Mouse (Mus musculus) lung, adult 2 months (tissue): Measurements from ENCODE around the gene Adcyap1r1. TPM values are rescaled to one million over a fixed set of nuclear protein-coding genes. Genes with fewer than 3 reads are reported as not detected.

Experiments
- DNase-seq: peaks from one replicate; pipeline ENCODE4 v3.0.0; 2022
- H3K4me1 ChIP-seq: fragments of 200-500 bp; 2 replicates; pipeline ENCODE4 v1.6.1; 2011; ENCODE audit warnings: low read length; ENCODE audit not compliant: control insufficient read depth, insufficient read depth
- H3K4me3 ChIP-seq: fragments of 200-500 bp; replicated peaks from 2 replicates; pipeline ENCODE3; 2011; ENCODE audit warnings: low read depth, mild to moderate bottlenecking, control low read depth, low read length; ENCODE audit errors: extremely low read depth
- CTCF ChIP-seq: fragments of 200-500 bp; IDR thresholded peaks from 2 replicates; pipeline ENCODE4 v1.5.1; 2011; ENCODE audit warnings: mild to moderate bottlenecking, low read length, control low read depth; ENCODE audit not compliant: insufficient read depth
- POLR2A ChIP-seq: fragments of 200-500 bp; IDR thresholded peaks from 2 replicates; pipeline ENCODE4 v1.6.1; 2011; ENCODE audit warnings: low read depth, mild to moderate bottlenecking, control low read depth, low read length, borderline replicate concordance; ENCODE audit errors: extremely low read depth
- WGBS: fragments of 180-500 bp; shearing (Covaris S2); methylation state at CpG from one replicate; pipeline ENCODE4 v1.1.7; 2018; 5-methylcytosine and 5-hydroxymethylcytosine counted together
- polyA plus RNA-seq: library from polyadenylated mRNA; depleted of rRNA; stranded (reverse); fragments of >200 nt; gene quantifications from 2 replicates; pipeline ENCODE4 v1.2.3, GENCODE M21; 2012

Adcyap1r1 gene
- polyA plus RNA-seq, 1 experiment: 3.9 TPM

DNA sequence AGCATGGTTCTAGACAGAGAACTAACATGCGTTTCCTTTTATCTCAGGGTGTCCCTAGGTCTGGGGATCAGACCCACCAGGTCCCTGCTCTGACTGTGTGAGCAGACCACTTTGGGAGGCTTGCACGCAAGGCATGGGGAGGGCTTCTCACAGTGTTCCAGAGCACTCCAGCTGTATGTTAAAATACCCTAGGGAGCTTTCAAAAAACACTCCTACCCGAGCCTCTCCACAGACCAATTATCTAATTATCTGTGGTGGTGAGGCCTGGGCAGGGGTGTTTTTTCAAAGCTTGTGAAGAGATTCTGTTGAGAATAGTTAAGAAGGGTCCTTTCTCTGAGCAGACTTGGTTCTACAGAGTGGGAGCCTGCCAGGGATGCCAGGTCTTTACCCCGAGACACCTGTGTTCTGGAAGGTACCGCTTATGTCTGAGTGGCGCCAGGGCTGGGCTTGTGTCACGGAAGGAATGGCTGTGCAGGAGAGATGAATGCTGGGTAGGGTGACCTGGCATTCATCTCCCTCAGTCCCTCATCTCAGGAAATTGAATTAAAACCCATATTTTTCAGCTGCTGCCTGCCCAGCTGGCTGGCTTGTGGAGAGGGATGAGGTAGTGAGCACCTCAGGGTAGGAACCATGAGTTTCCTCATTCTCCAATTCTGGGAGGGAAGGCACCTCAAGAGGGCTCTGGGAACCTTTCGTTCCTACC lies 2.7 kb upstream of the Adcyap1r1 start:
- TF ChIP-seq POLR2A (no peak), CTCF (no peak)
- WGBS: 74% methylated on average over 8 of the region's 8 CpGs
- no peaks in the 10 kb centered on the region for H3K4me1 ChIP-seq
- H3K4me3 ChIP-seq: no peak overlapping the region
- no peak for DNase-seq

DNA sequence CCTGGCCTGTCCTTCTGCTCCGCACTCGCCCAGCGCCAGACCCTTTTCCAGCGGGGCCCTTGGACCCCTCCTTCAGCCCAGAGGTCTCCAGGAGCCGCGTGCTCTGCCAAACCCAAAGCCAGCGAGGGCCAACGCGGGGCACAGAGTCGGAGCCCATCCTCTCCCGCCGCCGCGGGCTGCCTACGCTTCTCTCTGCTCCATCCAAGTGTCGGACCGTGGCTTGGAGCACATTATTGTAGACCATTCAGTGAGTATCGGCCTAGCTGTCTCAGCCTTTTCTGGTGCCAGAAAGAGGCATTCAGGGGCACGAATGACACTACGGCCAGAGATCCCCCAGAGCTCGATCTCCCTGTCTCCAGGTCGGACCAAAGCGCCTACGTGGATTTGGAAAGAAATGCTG lies 603 bp downstream of the Adcyap1r1 start:
- Histone ChIP-seq H3K4me3 (no peak overlapping the region), H3K4me1 (no peaks in the 10 kb centered on the region)
- WGBS: 4% methylated on average over 24 of the region's 24 CpGs
- no peak for TF ChIP-seq POLR2A
- no peak for TF ChIP-seq CTCF
- DNase-seq: no peak

DNA sequence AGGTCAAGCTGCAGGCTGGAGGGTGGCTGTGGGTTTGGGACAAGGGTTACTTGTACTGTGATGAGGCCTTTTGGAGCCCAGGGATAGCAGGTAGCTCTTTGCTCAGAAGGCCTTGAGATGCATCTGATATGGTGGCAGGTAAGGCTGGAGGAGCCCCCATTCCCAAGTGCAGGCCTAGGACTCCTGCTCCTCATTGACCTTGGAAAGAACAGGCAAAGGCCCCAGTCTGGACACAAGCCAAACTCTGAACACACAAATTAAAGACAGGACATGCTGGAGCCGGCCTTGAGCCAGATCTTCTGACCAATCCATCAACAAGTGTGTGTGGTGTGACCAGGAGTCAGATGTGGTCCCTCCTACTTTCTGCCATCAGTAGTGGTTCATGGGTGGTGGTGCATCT lies 1.8 kb downstream of the Adcyap1r1 start:
- H3K4me1 ChIP-seq: no peaks in the 10 kb centered on the region
- DNase-seq: no peak
- WGBS: 33% methylated on average over 1 of the region's 1 CpGs
- H3K4me3 ChIP-seq: no peak overlapping the region
- no peak for TF ChIP-seq POLR2A
- TF ChIP-seq CTCF: no peak

DNA sequence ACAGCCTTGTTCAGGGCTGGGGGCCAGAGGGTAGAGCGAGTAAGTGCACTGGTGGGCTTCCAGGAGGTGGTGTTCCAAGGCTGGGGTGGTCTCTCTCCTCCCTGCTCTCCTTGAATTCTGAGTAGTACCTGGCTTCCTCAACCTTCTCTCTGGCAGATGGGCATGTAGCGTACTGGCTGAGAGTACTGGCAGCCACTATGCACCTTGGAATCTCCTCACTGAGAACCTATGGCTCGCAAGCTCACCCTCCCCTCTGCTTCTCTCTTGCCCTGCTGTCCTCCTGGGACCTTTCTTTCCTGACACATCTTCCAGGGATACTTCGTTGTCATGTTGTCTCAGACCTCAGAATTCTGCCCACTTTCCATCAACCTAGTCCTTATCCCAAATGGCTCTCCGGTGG lies 3.9 kb downstream of the Adcyap1r1 start:
- Histone ChIP-seq H3K4me1 (no peaks in the 10 kb centered on the region), H3K4me3 (no peak overlapping the region)
- no peak for DNase-seq
- WGBS: 66% methylated on average over 5 of the region's 5 CpGs
- no peak for TF ChIP-seq CTCF
- TF ChIP-seq POLR2A: no peak

DNA sequence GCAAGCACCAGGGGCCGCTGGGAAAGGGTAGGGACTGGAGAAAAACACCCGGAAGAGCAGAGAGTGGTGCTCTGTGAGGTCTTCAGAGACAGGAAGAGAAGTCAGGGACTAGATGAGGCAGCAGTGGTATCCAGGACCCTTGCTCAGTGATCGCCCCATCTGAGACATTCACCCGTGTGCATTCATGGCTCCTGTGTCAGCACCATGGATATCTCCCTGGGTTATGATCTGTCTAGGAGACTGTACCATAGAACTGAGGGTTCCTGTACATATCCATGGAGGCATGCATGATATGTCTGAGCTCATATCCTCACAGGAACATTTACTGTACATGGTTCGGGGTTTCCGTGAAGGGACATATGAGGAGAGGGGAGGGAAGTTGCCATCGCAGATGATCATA lies 5.9 kb downstream of the Adcyap1r1 start:
- DNase-seq: no peak
- WGBS: 61% methylated on average over 7 of the region's 7 CpGs

DNA sequence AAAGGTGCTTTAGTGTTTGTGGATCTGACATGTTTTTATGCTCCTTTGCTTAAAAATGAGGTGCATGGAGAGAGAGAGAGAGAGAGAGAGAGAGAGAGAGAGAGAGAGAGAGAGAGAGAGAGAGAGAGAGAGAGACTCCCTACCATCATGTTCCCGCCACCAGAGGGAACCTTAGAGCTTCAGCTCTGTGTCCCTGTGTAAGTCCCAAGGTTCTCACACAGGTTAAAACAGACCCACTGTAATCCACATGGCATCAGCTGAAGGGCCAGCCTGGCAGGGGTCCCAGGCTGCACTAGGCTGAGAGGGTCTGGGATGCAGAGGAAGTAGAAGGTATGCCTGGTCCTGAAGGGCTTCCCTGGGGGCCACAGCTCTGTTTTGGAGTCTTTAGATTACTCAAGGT lies 6.4 kb downstream of the Adcyap1r1 start:
- TF ChIP-seq CTCF (no peak), POLR2A (no peak)
- DNase-seq: no peak
- WGBS: 47% methylated on average over 1 of the region's 1 CpGs

More for the DNA sequence above, 5.9 kb downstream of the Adcyap1r1 start:
- Histone ChIP-seq H3K4me3 (no peak overlapping the region), H3K4me1 (no peaks in the 10 kb centered on the region)
- TF ChIP-seq POLR2A (no peak), CTCF (no peak)

DNA sequence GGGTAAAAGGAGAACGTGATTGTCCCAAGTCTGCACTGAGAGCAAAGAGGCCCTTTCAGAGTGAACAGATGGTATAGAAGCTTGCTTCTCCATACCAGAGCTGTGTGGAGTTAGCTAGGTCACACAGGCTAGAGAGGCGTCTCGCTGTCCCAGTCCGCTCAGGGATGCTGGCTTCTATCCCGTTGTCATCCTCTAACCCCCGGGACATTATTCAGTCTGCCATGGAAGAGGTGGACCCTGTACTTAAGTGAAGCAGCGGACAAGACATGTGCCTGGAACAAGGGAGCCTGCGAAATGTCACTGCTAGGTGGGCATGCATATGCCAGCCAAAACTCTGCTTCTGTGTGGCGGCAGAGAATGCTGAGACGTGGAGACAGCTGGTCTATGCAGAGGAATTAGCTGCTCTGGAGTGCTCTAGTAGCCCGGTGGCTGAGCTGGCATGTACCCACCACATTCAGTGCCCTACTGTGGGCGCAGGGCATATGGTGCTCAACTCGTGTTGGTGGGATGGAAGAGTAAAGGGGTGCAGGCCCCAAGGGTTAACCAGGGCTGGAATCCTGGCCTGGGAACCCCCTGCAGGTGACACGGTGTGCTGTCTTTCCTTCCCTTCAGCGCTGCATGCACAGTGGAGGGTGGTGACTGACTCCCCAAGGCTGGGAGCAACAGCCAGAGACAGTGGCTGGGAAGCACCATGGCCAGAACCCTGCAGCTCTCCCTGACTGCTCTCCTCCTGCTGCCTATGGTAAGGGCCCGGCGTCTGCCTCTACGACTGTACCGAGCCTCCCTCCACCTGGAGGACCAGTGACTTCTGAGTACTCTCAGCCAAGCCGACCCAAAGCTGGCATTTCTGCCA lies 8.0 kb downstream of the Adcyap1r1 start:
- WGBS: 81% methylated on average over 20 of the region's 20 CpGs
- no peak overlapping the region for H3K4me3 ChIP-seq
- no peaks in the 10 kb centered on the region for H3K4me1 ChIP-seq
- TF ChIP-seq CTCF (no peak), POLR2A (no peak)
- DNase-seq: no peak

More for the DNA sequence above, 6.4 kb downstream of the Adcyap1r1 start:
- H3K4me1 ChIP-seq: no peaks in the 10 kb centered on the region
- no peak overlapping the region for H3K4me3 ChIP-seq

DNA sequence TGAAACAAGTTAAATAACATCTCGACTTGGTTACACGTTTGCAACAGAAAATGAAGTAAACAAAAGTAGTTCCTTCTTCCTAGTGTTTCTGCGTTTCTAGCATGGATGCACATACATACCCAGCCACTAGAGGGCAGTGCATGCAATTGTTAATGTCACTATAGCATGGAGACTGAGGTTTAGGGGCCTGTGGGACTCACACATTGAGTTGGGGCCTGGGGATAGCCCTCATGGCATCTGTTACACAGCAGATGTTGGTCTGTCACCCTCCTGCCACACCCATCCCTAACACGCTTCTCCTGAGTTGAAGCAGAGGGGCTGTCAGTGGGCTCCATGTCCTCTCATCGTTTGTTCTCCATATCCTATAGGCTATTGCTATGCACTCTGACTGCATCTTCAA lies 9.4 kb downstream of the Adcyap1r1 start:
- WGBS: 47% methylated on average over 5 of the region's 5 CpGs
- Histone ChIP-seq H3K4me1 (no peaks in the 10 kb centered on the region), H3K4me3 (no peak overlapping the region)
- peak; percentile 9 for DNase-seq
- TF ChIP-seq CTCF: peak; percentile 16; the same call in 1 of the 2 replicates
- no peak for TF ChIP-seq POLR2A

DNA sequence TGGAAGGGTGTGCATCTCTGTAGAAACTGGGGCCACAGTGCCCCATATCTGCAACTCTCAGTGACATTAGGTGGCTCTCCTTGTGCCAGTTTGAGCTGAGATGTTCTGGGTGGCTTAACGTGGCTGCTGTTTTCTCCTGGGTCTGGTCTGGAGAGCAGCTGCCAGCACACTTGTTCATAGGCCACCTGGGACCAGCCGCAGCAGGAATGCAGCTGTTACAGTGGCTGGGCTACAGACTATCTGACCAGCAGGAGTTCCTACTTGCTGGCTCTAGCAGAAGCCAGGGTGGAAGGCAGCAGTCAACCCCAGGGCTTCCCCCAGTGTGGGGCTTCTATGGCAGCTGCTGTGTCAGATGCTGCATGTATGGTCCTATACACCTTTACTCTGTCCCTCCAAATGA lies 9.9 kb downstream of the Adcyap1r1 start:
- WGBS: 69% methylated on average over 2 of the region's 2 CpGs
- no peak for DNase-seq
- TF ChIP-seq CTCF: no peak
- no peaks in the 10 kb centered on the region for H3K4me1 ChIP-seq
- no peak overlapping the region for H3K4me3 ChIP-seq

DNA sequence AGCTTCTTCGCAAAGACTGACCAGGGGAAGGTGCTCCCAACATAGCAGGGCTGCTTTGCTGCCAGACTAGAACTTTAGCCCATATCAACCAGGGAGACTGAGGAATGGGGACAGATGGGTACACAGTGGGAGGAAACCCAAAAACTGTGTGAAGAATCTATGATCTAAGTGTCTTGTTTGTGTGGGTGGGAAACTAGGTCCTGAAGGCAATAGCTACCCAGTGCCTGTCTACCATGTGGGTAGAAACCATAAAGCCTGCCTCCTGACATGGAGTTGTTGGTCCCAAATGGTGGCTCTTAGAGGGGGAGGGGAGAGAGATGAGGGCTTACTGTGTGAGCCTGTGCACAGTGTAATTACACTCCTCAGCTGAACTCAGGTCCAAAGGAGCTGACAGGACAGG lies 10.6 kb downstream of the Adcyap1r1 start:
- TF ChIP-seq CTCF (no peak), POLR2A (no peak)
- 92% methylated on average over 1 of the region's 1 CpGs for WGBS
- Histone ChIP-seq H3K4me1 (no peaks in the 10 kb centered on the region), H3K4me3 (no peak overlapping the region)
- DNase-seq: no peak
